Mouse (Mus musculus): ENCODE measurements at regions not wholly inside any gene's neighbourhood (a gene's known extent, or its start where the extent isn't known, plus 50 kb on each side); places are given as distances from the start of the nearest gene placed in this dataset.

DNA sequence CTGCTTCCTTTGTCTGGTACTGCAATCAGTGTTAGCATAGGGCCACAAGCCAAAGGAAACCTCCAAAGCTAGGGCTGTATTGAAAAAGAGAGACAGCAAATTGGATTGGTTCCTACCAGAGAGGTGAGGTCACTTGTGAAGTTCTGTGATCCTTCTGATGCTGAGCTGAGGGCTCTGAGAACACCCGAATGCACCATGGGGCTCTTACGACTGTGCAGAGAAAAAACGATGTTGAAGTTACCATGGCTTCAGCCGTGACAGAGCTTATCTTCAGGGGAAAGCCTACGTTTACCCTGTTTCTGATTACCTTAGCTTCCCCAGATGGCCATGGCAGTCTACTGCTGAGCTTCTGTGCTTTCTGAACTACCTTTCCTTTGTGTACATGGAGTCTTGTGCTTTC is 53.9 kb upstream of the Fmo9 start:
- no peak overlapping the region for H3K4me3 ChIP-seq (ENCODE audit: low read depth, low read length)
- TF ChIP-seq CTCF (IDR thresholded peaks at IDR 0.05; ENCODE audit: low read depth), result no peak
- H3K27ac ChIP-seq (ENCODE audit: low read depth, low read length), result no peak overlapping the region
- H3K36me3 ChIP-seq (ENCODE audit: control insufficient read depth, insufficient read depth), result no peaks in the 10 kb centered on the region
- H3K4me1 ChIP-seq (replicated peaks; ENCODE audit: control insufficient read depth, insufficient read depth, low read length), result no peaks in the 10 kb centered on the region
- H3K4me2 ChIP-seq (replicated peaks; ENCODE audit: low read depth), result no peak overlapping the region
- H3K9ac ChIP-seq (ENCODE audit: low read depth, low read length), result no peak overlapping the region
- H3K9me3 ChIP-seq (ENCODE audit: control insufficient read depth), result no peaks in the 10 kb centered on the region
- 39% methylated on average over 5 of the region's 5 CpGs for WGBS
- no peaks in the 10 kb centered on the region for H3K27me3 ChIP-seq (replicated peaks; ENCODE audit: control insufficient read depth, insufficient read depth, low read length)
- ATAC-seq, result no peak

DNA sequence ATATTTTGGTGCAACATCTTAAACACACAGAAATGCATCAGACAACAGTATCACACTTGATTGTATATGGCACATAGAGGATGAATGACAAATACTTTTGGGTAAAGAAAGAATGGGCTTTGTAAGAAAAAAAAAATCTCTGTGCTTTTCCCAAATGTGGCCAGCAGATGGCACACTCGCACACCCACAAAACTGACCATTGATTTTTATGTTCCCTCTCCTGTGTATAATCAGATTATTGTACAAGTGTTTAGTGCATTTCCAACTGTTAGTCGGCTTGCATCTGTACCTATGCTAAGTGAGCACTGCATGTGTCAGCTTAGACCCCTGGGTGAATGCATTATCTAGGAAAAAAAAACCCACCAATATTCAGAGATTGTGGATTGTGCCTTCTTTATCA is 56.4 kb upstream of the Fmo9 start:
- H3K4me2 ChIP-seq (replicated peaks; ENCODE audit: low read depth), result no peak overlapping the region
- H3K9me3 ChIP-seq (ENCODE audit: control insufficient read depth), result no peaks in the 10 kb centered on the region
- H3K4me3 ChIP-seq (ENCODE audit: low read depth, low read length), result no peak overlapping the region
- no peaks in the 10 kb centered on the region for H3K36me3 ChIP-seq (ENCODE audit: control insufficient read depth, insufficient read depth)
- peak; percentile 78 for TF ChIP-seq CTCF (IDR thresholded peaks at IDR 0.05; ENCODE audit: low read depth)
- no peaks in the 10 kb centered on the region for H3K27me3 ChIP-seq (replicated peaks; ENCODE audit: control insufficient read depth, insufficient read depth, low read length)
- H3K27ac ChIP-seq (ENCODE audit: low read depth, low read length), result no peak overlapping the region
- ATAC-seq, result no peak
- WGBS, result 3% methylated on average over 2 of the region's 2 CpGs
- no peaks in the 10 kb centered on the region for H3K4me1 ChIP-seq (replicated peaks; ENCODE audit: control insufficient read depth, insufficient read depth, low read length)
- H3K9ac ChIP-seq (ENCODE audit: low read depth, low read length), result no peak overlapping the region

DNA sequence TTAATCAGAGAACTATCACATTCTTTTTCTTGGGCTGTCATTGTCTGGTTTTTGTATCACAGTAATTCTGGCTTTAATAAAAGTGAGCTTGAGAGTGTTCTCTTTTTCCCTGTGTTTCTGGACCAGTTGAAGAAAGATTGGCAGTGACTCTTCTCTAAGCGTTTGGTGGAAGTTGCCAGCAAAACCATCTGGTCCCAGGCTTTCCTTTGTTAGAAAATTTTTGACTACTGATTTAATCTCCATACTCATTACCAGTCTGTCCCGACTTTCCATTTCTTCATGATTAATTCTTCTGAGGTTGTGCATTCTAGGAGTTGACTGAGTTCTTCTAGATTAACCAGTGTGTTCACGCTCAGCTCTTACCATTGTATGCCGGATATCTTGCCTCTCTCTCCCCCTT is 68.6 kb upstream of the Fmo9 start:
- H3K27ac ChIP-seq (ENCODE audit: low read depth, low read length), result no peak overlapping the region
- H3K9me3 ChIP-seq (ENCODE audit: control insufficient read depth), result no peaks in the 10 kb centered on the region
- 82% methylated on average over 4 of the region's 4 CpGs for WGBS
- no peak overlapping the region for H3K4me2 ChIP-seq (replicated peaks; ENCODE audit: low read depth)
- H3K4me3 ChIP-seq (ENCODE audit: low read depth, low read length), result no peak overlapping the region
- H3K27me3 ChIP-seq (replicated peaks; ENCODE audit: control insufficient read depth, insufficient read depth, low read length), result no peaks in the 10 kb centered on the region
- no peak for ATAC-seq
- TF ChIP-seq CTCF (IDR thresholded peaks at IDR 0.05; ENCODE audit: low read depth), result no peak
- no peaks in the 10 kb centered on the region for H3K4me1 ChIP-seq (replicated peaks; ENCODE audit: control insufficient read depth, insufficient read depth, low read length)
- no peaks in the 10 kb centered on the region for H3K36me3 ChIP-seq (ENCODE audit: control insufficient read depth, insufficient read depth)
- no peak overlapping the region for H3K9ac ChIP-seq (ENCODE audit: low read depth, low read length)

DNA sequence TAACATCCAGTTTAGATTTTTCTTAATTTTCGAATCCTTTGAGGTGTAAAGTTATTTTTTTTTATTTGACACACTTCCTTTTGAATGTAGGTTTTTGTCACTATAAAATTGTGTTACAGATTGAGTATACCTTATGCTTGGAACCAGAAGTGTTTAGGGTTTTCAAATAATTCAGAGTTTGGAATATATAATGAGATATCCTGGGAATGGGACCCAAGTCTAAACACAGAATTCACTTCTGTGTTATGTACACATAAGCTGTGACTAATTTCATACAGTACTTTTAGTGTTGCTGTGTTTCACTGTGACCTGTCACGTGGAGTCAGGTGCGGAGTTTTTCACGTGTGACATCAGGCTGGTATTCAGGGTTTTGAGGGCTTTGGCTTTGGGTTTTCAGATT is 69.1 kb upstream of the Fmo9 start:
- no peaks in the 10 kb centered on the region for H3K27me3 ChIP-seq (replicated peaks; ENCODE audit: control insufficient read depth, insufficient read depth, low read length)
- no peak for ATAC-seq
- no peak overlapping the region for H3K4me2 ChIP-seq (replicated peaks; ENCODE audit: low read depth)
- H3K36me3 ChIP-seq (ENCODE audit: control insufficient read depth, insufficient read depth), result no peaks in the 10 kb centered on the region
- H3K9ac ChIP-seq (ENCODE audit: low read depth, low read length), result no peak overlapping the region
- no peaks in the 10 kb centered on the region for H3K4me1 ChIP-seq (replicated peaks; ENCODE audit: control insufficient read depth, insufficient read depth, low read length)
- no peak overlapping the region for H3K4me3 ChIP-seq (ENCODE audit: low read depth, low read length)
- TF ChIP-seq CTCF (IDR thresholded peaks at IDR 0.05; ENCODE audit: low read depth), result no peak
- no peak overlapping the region for H3K27ac ChIP-seq (ENCODE audit: low read depth, low read length)
- H3K9me3 ChIP-seq (ENCODE audit: control insufficient read depth), result no peaks in the 10 kb centered on the region
- 79% methylated on average over 4 of the region's 4 CpGs for WGBS

DNA sequence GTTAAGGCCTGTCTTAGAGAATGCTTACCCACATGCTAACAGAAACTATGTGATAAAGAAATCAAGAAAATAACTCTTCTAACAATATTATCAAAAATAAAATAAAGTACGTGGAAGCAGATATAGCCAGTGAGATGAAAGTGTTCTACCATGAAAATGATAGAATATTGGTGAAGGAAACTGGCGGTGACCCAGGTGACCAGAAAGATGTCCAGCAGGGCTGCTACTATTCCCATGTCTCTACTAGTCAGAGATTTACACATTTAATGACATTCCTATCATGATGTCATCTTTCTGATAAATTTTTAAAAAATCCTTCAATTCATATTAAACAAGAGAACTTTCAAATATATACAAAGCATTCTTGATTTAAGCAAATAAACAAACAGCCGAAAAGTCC is 69.8 kb upstream of the Fmo9 start:
- no peak overlapping the region for H3K4me3 ChIP-seq (ENCODE audit: low read depth, low read length)
- WGBS, result 86% methylated on average over 3 of the region's 3 CpGs
- no peak for TF ChIP-seq CTCF (IDR thresholded peaks at IDR 0.05; ENCODE audit: low read depth)
- no peaks in the 10 kb centered on the region for H3K4me1 ChIP-seq (replicated peaks; ENCODE audit: control insufficient read depth, insufficient read depth, low read length)
- no peaks in the 10 kb centered on the region for H3K9me3 ChIP-seq (ENCODE audit: control insufficient read depth)
- H3K27me3 ChIP-seq (replicated peaks; ENCODE audit: control insufficient read depth, insufficient read depth, low read length), result no peaks in the 10 kb centered on the region
- no peak overlapping the region for H3K9ac ChIP-seq (ENCODE audit: low read depth, low read length)
- H3K4me2 ChIP-seq (replicated peaks; ENCODE audit: low read depth), result no peak overlapping the region
- no peak for ATAC-seq
- H3K36me3 ChIP-seq (ENCODE audit: control insufficient read depth, insufficient read depth), result no peaks in the 10 kb centered on the region
- no peak overlapping the region for H3K27ac ChIP-seq (ENCODE audit: low read depth, low read length)

DNA sequence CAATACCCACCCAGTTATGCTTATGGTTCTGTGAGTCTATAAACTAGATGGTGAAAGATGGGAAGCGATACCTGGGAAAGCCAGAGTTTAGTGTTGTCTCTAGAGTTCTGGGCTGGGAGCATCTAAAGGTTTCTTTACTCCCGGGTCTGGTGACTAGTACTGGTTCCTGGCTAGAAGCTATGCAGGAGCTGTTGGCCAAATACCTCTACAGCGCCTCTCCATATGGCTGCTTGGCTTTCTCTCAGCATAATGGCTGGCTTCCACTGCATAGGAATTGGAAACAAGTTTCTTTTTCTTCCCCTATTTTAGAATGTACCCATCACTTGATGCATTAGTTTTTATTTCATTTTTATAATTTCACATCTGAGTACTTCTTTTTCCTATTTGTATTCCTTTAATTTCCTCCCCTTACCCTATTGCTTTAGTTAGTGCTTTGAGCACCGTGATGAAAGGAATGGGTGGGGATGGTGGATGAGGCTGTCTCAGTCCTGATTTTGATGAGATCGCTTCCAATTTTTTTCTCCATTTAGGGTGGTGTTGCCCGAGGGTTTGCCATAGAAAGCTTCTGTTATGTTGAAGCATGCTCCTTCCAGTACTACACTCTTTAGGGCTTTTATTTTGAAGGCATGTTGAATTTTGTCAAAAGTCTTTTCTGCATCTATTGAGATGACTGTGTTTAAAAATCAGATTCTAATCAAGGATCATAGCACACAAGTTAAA is 71.5 kb upstream of the Fmo9 start:
- no peak for ATAC-seq
- TF ChIP-seq CTCF (IDR thresholded peaks at IDR 0.05; ENCODE audit: low read depth), result no peak
- 83% methylated on average over 6 of the region's 6 CpGs for WGBS

DNA sequence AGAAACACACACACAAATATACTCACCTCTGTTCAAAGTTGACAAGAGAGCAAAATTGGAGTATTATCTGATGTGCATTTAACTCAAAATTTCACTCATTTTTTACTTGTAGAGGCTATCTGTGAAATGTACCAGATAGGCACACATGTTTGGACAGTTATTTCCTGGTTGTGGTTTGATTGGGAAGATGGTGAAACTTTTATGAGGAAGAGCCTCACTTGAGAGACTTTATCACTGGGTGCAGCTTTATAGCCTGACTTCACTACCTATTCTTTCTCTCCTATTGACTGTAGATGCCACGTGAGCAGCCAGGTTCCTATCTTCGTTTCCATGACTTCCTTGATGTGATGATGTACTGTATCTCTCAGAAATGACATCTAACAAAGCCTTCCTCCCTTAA is 77.3 kb upstream of the Fmo9 start:
- H3K9ac ChIP-seq (ENCODE audit: low read depth, low read length), result no peak overlapping the region
- no peaks in the 10 kb centered on the region for H3K27me3 ChIP-seq (replicated peaks; ENCODE audit: control insufficient read depth, insufficient read depth, low read length)
- no peaks in the 10 kb centered on the region for H3K36me3 ChIP-seq (ENCODE audit: control insufficient read depth, insufficient read depth)
- no peak for TF ChIP-seq CTCF (IDR thresholded peaks at IDR 0.05; ENCODE audit: low read depth)
- no peak overlapping the region for H3K4me2 ChIP-seq (replicated peaks; ENCODE audit: low read depth)
- H3K9me3 ChIP-seq (ENCODE audit: control insufficient read depth), result no peaks in the 10 kb centered on the region
- no peak overlapping the region for H3K27ac ChIP-seq (ENCODE audit: low read depth, low read length)
- H3K4me1 ChIP-seq (replicated peaks; ENCODE audit: control insufficient read depth, insufficient read depth, low read length), result no peaks in the 10 kb centered on the region
- H3K4me3 ChIP-seq (ENCODE audit: low read depth, low read length), result no peak overlapping the region
- ATAC-seq, result no peak
- 69% methylated on average over 2 of the region's 2 CpGs for WGBS

More for the DNA sequence above, 71.5 kb upstream of the Fmo9 start:
- Histone ChIP-seq H3K4me2 (replicated peaks; ENCODE audit: low read depth) (no peak overlapping the region), H3K36me3 (ENCODE audit: control insufficient read depth, insufficient read depth) (no peaks in the 10 kb centered on the region), H3K9ac (ENCODE audit: low read depth, low read length) (no peak overlapping the region), H3K9me3 (ENCODE audit: control insufficient read depth) (no peaks in the 10 kb centered on the region), H3K27me3 (replicated peaks; ENCODE audit: control insufficient read depth, insufficient read depth, low read length) (no peaks in the 10 kb centered on the region), H3K4me3 (ENCODE audit: low read depth, low read length) (no peak overlapping the region), H3K27ac (ENCODE audit: low read depth, low read length) (no peak overlapping the region), H3K4me1 (replicated peaks; ENCODE audit: control insufficient read depth, insufficient read depth, low read length) (no peaks in the 10 kb centered on the region)
